Mouse (Mus musculus) hindbrain, embryonic 10.5 days (tissue): ENCODE results near the gene Otud7b. TPM values are rescaled to one million over a fixed set of nuclear protein-coding genes. Genes with fewer than 3 reads are reported as not detected.
A peak's percentile ranks its signal among the peaks of the same experiment; 100 is the strongest.

Source experiments
- DNase-seq: peaks from one replicate; pipeline ENCODE4 v3.0.0-alpha.2; 2017; ENCODE audit warnings: low spot score
- H3K27ac ChIP-seq: fragments of 300-500 bp; sonication (generic); 2 replicates; pipeline ENCODE4 v1.5.1; 2016; ENCODE audit warnings: mild to moderate bottlenecking, moderate library complexity
- H3K27me3 ChIP-seq: fragments of 300-500 bp; sonication (generic); 2 replicates; pipeline ENCODE4 v1.6.1; 2016; ENCODE audit warnings: mild to moderate bottlenecking; ENCODE audit not compliant: poor library complexity, insufficient read depth, severe bottlenecking
- H3K36me3 ChIP-seq: fragments of 300-500 bp; sonication (generic); 2 replicates; pipeline ENCODE4 v1.6.1; 2016; ENCODE audit warnings: mild to moderate bottlenecking, moderate library complexity
- H3K4me1 ChIP-seq: fragments of 300-500 bp; sonication (generic); replicated peaks from 2 replicates; pipeline ENCODE4 v1.6.1; 2016; ENCODE audit warnings: mild to moderate bottlenecking
- H3K4me3 ChIP-seq: fragments of 300-500 bp; sonication (generic); 2 replicates; pipeline ENCODE4 v1.5.1; 2016; ENCODE audit warnings: mild to moderate bottlenecking, moderate library complexity
- H3K9me3 ChIP-seq: fragments of 300-500 bp; sonication (generic); 2 replicates; pipeline ENCODE4 v1.6.1; 2016; ENCODE audit warnings: mild to moderate bottlenecking, moderate library complexity
- WGBS: fragments of 180-500 bp; shearing (Covaris S2); methylation state at CpG from one replicate; pipeline ENCODE4 v1.1.7; 2016; 5-methylcytosine and 5-hydroxymethylcytosine counted together
- polyA plus RNA-seq: library from polyadenylated mRNA; unstranded; fragments of >200 nt; fragmentation: Nextera tagmentation; extraction: Ambion mirVana; gene quantifications from 2 replicates; pipeline ENCODE4 v1.2.1, GENCODE M21; 2016

The Otud7b gene
- polyA plus RNA-seq, 1 experiment from 2014 or later: 12.8 TPM

- DNase-seq: no peak
- Histone ChIP-seq H3K27me3 (no peaks in the 10 kb centered on the region), H3K4me3 (no peak overlapping the region), H3K27ac (no peak overlapping the region), H3K36me3 (no peaks in the 10 kb centered on the region), H3K4me1 (no peaks in the 10 kb centered on the region), H3K9me3 (no peaks in the 10 kb centered on the region)
- WGBS: 82% methylated on average over 2 of the region's 2 CpGs
These were observed 13.8 kb downstream of the Otud7b start for GRCm38 (mm10) chr3:96118142-96118541.

- Histone ChIP-seq H3K9me3 (no peaks in the 10 kb centered on the region), H3K27me3 (no peaks in the 10 kb centered on the region), H3K4me3 (no peak overlapping the region), H3K27ac (no peak overlapping the region), H3K36me3 (no peaks in the 10 kb centered on the region), H3K4me1 (no peaks in the 10 kb centered on the region)
- no peak for DNase-seq
- 89% methylated on average over 2 of the region's 2 CpGs for WGBS
These were observed 14.4 kb downstream of the Otud7b start for GRCm38 (mm10) chr3:96118702-96119101.

GRCm38 (mm10) chr3:96124235-96124634 is 19.9 kb downstream of the Otud7b start:
- no peaks in the 10 kb centered on the region for H3K9me3 ChIP-seq
- DNase-seq: no peak
- no peaks in the 10 kb centered on the region for H3K36me3 ChIP-seq
- H3K4me3 ChIP-seq: no peak overlapping the region
- no peaks in the 10 kb centered on the region for H3K4me1 ChIP-seq
- WGBS: 90% methylated on average over 5 of the region's 5 CpGs
- no peak overlapping the region for H3K27ac ChIP-seq
- no peaks in the 10 kb centered on the region for H3K27me3 ChIP-seq

GRCm38 (mm10) chr3:96128128-96128527 is 23.8 kb downstream of the Otud7b start:
- no peak overlapping the region for H3K4me3 ChIP-seq
- H3K4me1 ChIP-seq: no peaks in the 10 kb centered on the region
- H3K27me3 ChIP-seq: no peaks in the 10 kb centered on the region
- no peak for DNase-seq
- no peaks in the 10 kb centered on the region for H3K36me3 ChIP-seq
- no peaks in the 10 kb centered on the region for H3K9me3 ChIP-seq
- H3K27ac ChIP-seq: no peak overlapping the region

GRCm38 (mm10) chr3:96132478-96132877 is 28.2 kb downstream of the Otud7b start:
- no peak for DNase-seq
- Histone ChIP-seq H3K36me3 (peaks cover 8% of the 10 kb centered on the region), H3K9me3 (no peaks in the 10 kb centered on the region), H3K27me3 (no peaks in the 10 kb centered on the region), H3K4me1 (no peaks in the 10 kb centered on the region), H3K27ac (no peak overlapping the region), H3K4me3 (no peak overlapping the region)
- WGBS: 84% methylated on average over 3 of the region's 3 CpGs

GRCm38 (mm10) chr3:96133327-96133905 is 29.1 kb downstream of the Otud7b start:
- no peaks in the 10 kb centered on the region for H3K9me3 ChIP-seq
- H3K27ac ChIP-seq: no peak overlapping the region
- peaks cover 17% of the 10 kb centered on the region for H3K36me3 ChIP-seq
- H3K4me1 ChIP-seq: no peaks in the 10 kb centered on the region
- H3K4me3 ChIP-seq: no peak overlapping the region
- WGBS: 63% methylated on average over 11 of the region's 11 CpGs
- no peaks in the 10 kb centered on the region for H3K27me3 ChIP-seq
- no peak for DNase-seq

- Histone ChIP-seq H3K36me3 (peaks cover 26% of the 10 kb centered on the region), H3K9me3 (no peaks in the 10 kb centered on the region), H3K27me3 (no peaks in the 10 kb centered on the region), H3K4me1 (0 out of 2 replicates have a peak, but pooled peaks cover 3% of the 10 kb centered on the region), H3K27ac (no peak overlapping the region), H3K4me3 (no peak overlapping the region)
- no peak for DNase-seq
- 79% methylated on average over 3 of the region's 3 CpGs for WGBS
These were observed 30.7 kb downstream of the Otud7b start for GRCm38 (mm10) chr3:96135011-96135410.

GRCm38 (mm10) chr3:96147950-96148349 is 43.6 kb downstream of the Otud7b start:
- Histone ChIP-seq H3K9me3 (no peaks in the 10 kb centered on the region), H3K27ac (no peak overlapping the region), H3K4me1 (no peaks in the 10 kb centered on the region), H3K36me3 (peaks cover 56% of the 10 kb centered on the region), H3K27me3 (no peaks in the 10 kb centered on the region), H3K4me3 (no peak overlapping the region)
- WGBS: 31% methylated on average over 5 of the region's 5 CpGs
- no peak for DNase-seq

- no peak for DNase-seq
- no peaks in the 10 kb centered on the region for H3K4me1 ChIP-seq
- no peak overlapping the region for H3K27ac ChIP-seq
- 91% methylated on average over 7 of the region's 7 CpGs for WGBS
- H3K4me3 ChIP-seq: no peak overlapping the region
- H3K27me3 ChIP-seq: no peaks in the 10 kb centered on the region
- peaks cover 59% of the 10 kb centered on the region for H3K36me3 ChIP-seq
- H3K9me3 ChIP-seq: no peaks in the 10 kb centered on the region
These were observed 47.5 kb downstream of the Otud7b start for GRCm38 (mm10) chr3:96151836-96152235.

GRCm38 (mm10) chr3:96152611-96153010 is 48.3 kb downstream of the Otud7b start:
- Histone ChIP-seq H3K9me3 (no peaks in the 10 kb centered on the region), H3K27ac (no peak overlapping the region), H3K27me3 (no peaks in the 10 kb centered on the region), H3K36me3 (peaks cover 58% of the 10 kb centered on the region), H3K4me3 (no peak overlapping the region), H3K4me1 (no peaks in the 10 kb centered on the region)
- no peak for DNase-seq
- 91% methylated on average over 5 of the region's 5 CpGs for WGBS

GRCm38 (mm10) chr3:96155501-96155900 is 51.2 kb downstream of the Otud7b start:
- WGBS: 84% methylated on average over 8 of the region's 8 CpGs
- Histone ChIP-seq H3K36me3 (peaks cover 57% of the 10 kb centered on the region), H3K4me3 (no peak overlapping the region)

GRCm38 (mm10) chr3:96159820-96160219 is 55.5 kb downstream of the Otud7b start:
- H3K4me3 ChIP-seq: no peak overlapping the region
- WGBS: 78% methylated on average over 4 of the region's 4 CpGs
- no peaks in the 10 kb centered on the region for H3K9me3 ChIP-seq
- H3K36me3 ChIP-seq: peaks cover 14% of the 10 kb centered on the region
- peaks cover 29% of the 10 kb centered on the region for H3K4me1 ChIP-seq
- no peak overlapping the region for H3K27ac ChIP-seq
- no peaks in the 10 kb centered on the region for H3K27me3 ChIP-seq
- DNase-seq: no peak

More at GRCm38 (mm10) chr3:96155501-96155900, 51.2 kb downstream of the Otud7b start:
- Histone ChIP-seq H3K4me1 (peaks cover 8% of the 10 kb centered on the region), H3K9me3 (no peaks in the 10 kb centered on the region), H3K27ac (no peak overlapping the region), H3K27me3 (no peaks in the 10 kb centered on the region)
- DNase-seq: no peak

GRCm38 (mm10) chr3:96160222-96160802 is 56.0 kb downstream of the Otud7b start:
- Histone ChIP-seq H3K4me3 (no peak overlapping the region), H3K27ac (peak overlapping the region; percentile 81), H3K4me1 (peaks cover 29% of the 10 kb centered on the region), H3K27me3 (no peaks in the 10 kb centered on the region), H3K36me3 (peaks cover 9% of the 10 kb centered on the region), H3K9me3 (no peaks in the 10 kb centered on the region)
- no peak for DNase-seq
- 62% methylated on average over 4 of the region's 4 CpGs for WGBS
